Mouse (Mus musculus): Measurements from ENCODE around the gene Fam155a. TPM values are rescaled to one million over a fixed set of nuclear protein-coding genes. Genes with fewer than 3 reads are reported as not detected.

Fam155a gene
- polyA plus RNA-seq, 1 experiment from 2014 or later, result 0.15 TPM

DNA sequence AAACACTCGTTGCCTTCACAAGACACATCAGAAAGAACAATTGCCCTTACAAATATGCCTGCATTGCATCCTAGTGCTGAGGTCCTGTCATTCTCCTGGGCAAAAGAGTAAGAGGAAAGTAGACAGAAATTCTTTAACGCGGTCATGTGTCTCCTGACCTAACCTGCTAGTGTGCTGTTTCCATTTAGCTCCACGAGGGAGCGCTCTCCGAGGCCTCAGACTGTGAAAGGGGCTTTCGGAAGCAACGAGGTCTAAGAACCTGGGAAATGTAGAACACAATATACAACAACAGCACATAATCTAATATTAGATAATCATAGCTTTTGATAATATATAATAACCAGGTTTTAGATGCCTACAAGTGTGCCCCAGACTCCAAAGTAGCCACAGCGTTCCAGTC lies 22.4 kb upstream of the Fam155a start:
- ATAC-seq (ENCODE audit: low read depth), result no peak
- H3K4me1 ChIP-seq (replicated peaks; ENCODE audit: control insufficient read depth, insufficient read depth, low read length), result no peaks in the 10 kb centered on the region
- no peak overlapping the region for H3K9ac ChIP-seq (ENCODE audit: low read length)
- WGBS, result 61% methylated on average over 9 of the region's 9 CpGs
- no peaks in the 10 kb centered on the region for H3K36me3 ChIP-seq (ENCODE audit: control insufficient read depth, insufficient read depth, low read length)
- H3K27ac ChIP-seq (ENCODE audit: low read length), result no peak overlapping the region
- H3K9me3 ChIP-seq (ENCODE audit: control insufficient read depth, low read length), result no peaks in the 10 kb centered on the region
- H3K4me2 ChIP-seq (ENCODE audit: low read depth, low read length), result no peak overlapping the region
- no peaks in the 10 kb centered on the region for H3K27me3 ChIP-seq (ENCODE audit: control insufficient read depth, insufficient read depth, low read depth, low read length)
- H3K4me3 ChIP-seq (ENCODE audit: low read length), result no peak overlapping the region

DNA sequence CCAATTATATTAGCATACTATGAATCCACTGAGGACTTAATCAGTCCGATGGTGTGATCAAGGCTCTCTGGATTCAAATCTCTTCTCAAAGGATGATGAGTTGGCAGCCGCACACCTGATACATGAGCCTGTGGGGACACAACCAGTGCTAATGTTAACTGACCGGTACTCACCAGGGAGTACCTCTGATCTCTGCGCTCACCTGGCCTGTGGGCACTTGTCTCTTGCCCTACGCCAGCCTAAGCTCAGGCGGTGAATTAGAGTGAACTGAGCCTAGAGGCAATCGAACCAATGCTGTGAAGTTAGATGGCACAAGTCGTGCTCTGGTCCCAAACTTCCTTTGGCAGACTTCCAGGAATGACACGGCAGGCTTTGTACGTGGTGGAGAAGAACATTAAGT lies 9.4 kb upstream of the Fam155a start:
- Histone ChIP-seq H3K27me3 (ENCODE audit: control insufficient read depth, insufficient read depth, low read depth, low read length) (no peaks in the 10 kb centered on the region), H3K4me2 (ENCODE audit: low read depth, low read length) (no peak overlapping the region), H3K36me3 (ENCODE audit: control insufficient read depth, insufficient read depth, low read length) (no peaks in the 10 kb centered on the region), H3K4me1 (replicated peaks; ENCODE audit: control insufficient read depth, insufficient read depth, low read length) (no peaks in the 10 kb centered on the region), H3K4me3 (ENCODE audit: low read length) (no peak overlapping the region), H3K9me3 (ENCODE audit: control insufficient read depth, low read length) (no peaks in the 10 kb centered on the region), H3K9ac (ENCODE audit: low read length) (no peak overlapping the region), H3K27ac (ENCODE audit: low read length) (no peak overlapping the region)
- no peak for ATAC-seq (ENCODE audit: low read depth)
- WGBS, result 70% methylated on average over 10 of the region's 10 CpGs

DNA sequence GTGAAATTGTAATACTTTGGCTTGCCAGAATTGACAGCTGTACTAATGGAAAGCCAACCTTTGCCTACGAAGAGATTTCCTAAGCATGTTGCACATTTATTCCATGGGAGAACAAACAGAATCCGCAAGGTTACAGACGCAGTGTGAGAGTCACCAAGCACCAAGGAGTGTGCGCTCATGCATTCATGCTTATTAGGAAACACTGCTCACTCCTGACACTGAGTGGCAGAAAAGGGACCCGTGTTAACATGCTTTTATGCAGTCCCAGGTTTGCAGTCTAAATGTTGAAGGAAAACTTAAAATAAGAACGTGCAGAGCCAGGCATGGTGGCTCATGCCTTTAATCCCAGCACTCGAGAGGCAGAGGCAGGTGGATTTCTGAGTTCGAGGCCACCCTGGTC lies 7.2 kb upstream of the Fam155a start:
- H3K27ac ChIP-seq (ENCODE audit: low read length), result no peak overlapping the region
- H3K9me3 ChIP-seq (ENCODE audit: control insufficient read depth, low read length), result no peaks in the 10 kb centered on the region
- no peak overlapping the region for H3K9ac ChIP-seq (ENCODE audit: low read length)
- no peaks in the 10 kb centered on the region for H3K4me1 ChIP-seq (replicated peaks; ENCODE audit: control insufficient read depth, insufficient read depth, low read length)
- no peaks in the 10 kb centered on the region for H3K36me3 ChIP-seq (ENCODE audit: control insufficient read depth, insufficient read depth, low read length)
- peaks cover 3% of the 10 kb centered on the region for H3K27me3 ChIP-seq (ENCODE audit: control insufficient read depth, insufficient read depth, low read depth, low read length)
- WGBS, result 72% methylated on average over 8 of the region's 8 CpGs
- no peak overlapping the region for H3K4me2 ChIP-seq (ENCODE audit: low read depth, low read length)
- H3K4me3 ChIP-seq (ENCODE audit: low read length), result no peak overlapping the region
- no peak for ATAC-seq (ENCODE audit: low read depth)

DNA sequence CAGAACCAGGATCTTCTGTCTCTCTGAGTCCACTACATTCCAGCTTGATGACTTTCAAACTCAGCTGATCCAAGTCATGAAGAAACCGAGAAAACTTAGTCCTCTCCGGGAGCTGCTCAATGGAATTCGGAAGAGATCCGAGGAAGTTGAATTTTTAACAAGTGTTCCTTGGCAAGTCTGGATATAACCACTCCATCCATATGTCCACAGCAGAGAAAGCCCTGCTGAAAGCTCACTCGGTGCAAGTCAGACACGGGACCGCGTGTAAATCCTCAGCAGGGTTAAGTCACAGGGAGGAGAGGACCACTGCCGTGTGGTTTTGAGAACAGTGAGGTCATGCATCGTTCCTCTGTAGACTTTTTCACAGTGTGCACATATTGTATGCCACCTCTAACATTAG lies 5.9 kb upstream of the Fam155a start:
- Histone ChIP-seq H3K36me3 (ENCODE audit: control insufficient read depth, insufficient read depth, low read length) (no peaks in the 10 kb centered on the region), H3K27me3 (ENCODE audit: control insufficient read depth, insufficient read depth, low read depth, low read length) (peaks cover 15% of the 10 kb centered on the region), H3K9me3 (ENCODE audit: control insufficient read depth, low read length) (no peaks in the 10 kb centered on the region), H3K4me3 (ENCODE audit: low read length) (no peak overlapping the region), H3K27ac (ENCODE audit: low read length) (no peak overlapping the region), H3K9ac (ENCODE audit: low read length) (no peak overlapping the region), H3K4me2 (ENCODE audit: low read depth, low read length) (no peak overlapping the region), H3K4me1 (replicated peaks; ENCODE audit: control insufficient read depth, insufficient read depth, low read length) (no peaks in the 10 kb centered on the region; the same call in 1 of the 2 replicates)
- WGBS, result 89% methylated on average over 10 of the region's 10 CpGs
- ATAC-seq (ENCODE audit: low read depth), result no peak

DNA sequence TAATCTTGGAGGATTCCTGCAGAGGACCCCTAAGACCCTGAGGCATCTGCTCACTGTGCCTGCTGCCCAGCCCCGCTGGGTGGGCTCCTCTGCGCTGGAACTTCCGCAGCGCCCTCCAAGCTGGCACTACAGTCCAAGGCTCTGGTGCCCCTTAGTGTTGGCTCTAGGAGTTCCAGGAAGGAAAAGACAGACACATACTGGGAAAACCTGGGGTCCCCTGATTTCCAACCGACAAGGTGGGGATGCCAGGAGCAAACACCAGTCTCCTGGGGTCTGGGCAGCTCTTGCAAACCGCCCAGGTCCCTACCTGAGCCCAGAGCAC lies 1.5 kb upstream of the Fam155a start:
- Histone ChIP-seq H3K4me3 (ENCODE audit: low read length) (peak overlapping the region; percentile 51; the same call in 1 of the 2 replicates), H3K27me3 (ENCODE audit: control insufficient read depth, insufficient read depth, low read depth, low read length) (peaks cover 40% of the 10 kb centered on the region), H3K9ac (ENCODE audit: low read length) (no peak overlapping the region), H3K9me3 (ENCODE audit: control insufficient read depth, low read length) (no peaks in the 10 kb centered on the region), H3K4me2 (ENCODE audit: low read depth, low read length) (peak overlapping the region; percentile 77), H3K4me1 (replicated peaks; ENCODE audit: control insufficient read depth, insufficient read depth, low read length) (no peaks in the 10 kb centered on the region; the same call in 1 of the 2 replicates), H3K27ac (ENCODE audit: low read length) (no peak overlapping the region), H3K36me3 (ENCODE audit: control insufficient read depth, insufficient read depth, low read length) (no peaks in the 10 kb centered on the region)
- no peak for ATAC-seq (ENCODE audit: low read depth)
- 6% methylated on average over 6 of the region's 6 CpGs for WGBS

DNA sequence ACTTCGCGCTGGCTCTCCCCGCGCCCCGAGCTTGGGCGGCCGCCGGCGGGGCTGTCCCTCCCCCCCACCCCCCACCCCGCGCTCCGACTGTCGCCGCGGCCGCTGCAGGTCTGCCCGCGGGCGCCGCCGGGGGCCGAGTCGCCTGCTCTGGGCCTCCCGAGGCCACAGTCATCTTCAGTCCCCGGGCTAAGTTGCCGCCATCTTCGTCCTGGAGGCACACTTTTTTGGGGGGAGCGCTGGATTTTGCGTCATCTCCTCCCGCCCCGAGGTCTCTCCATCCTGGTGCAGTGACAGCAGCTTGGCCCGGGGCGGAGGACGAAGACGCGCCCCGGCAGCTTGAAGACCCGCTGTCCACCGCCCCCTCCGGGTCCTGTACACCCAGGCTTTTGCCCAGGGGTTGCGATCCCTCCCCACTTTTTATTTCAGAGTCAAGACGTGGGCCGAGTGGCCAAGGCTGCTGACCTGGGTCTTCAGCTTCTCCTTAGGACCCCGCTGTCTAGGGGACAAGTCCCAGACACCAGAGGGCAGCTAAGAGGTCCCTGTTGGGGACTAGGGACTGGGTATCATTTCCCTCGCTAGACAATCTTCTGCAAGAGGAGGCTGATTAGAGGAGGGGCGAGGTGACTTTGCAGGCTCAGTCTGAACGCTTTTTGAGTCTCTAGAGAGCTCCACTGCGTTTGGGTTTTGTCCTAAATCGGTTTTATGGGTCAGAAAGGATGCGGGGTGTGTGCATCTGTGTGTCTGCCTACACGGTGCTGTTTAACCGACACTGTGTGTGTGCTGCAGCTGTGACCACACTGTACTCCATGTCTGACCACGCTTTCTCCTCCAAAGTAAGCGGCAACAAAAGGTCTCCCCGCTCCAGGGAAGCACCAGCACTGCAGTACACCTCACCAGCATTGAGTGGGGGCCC lies 901 bp upstream of the Fam155a start:
- Histone ChIP-seq H3K4me1 (replicated peaks; ENCODE audit: control insufficient read depth, insufficient read depth, low read length) (no peaks in the 10 kb centered on the region; the same call in 1 of the 2 replicates), H3K9ac (ENCODE audit: low read length) (no peak overlapping the region), H3K4me2 (ENCODE audit: low read depth, low read length) (peak overlapping the region; percentile 77), H3K27me3 (ENCODE audit: control insufficient read depth, insufficient read depth, low read depth, low read length) (peaks cover 40% of the 10 kb centered on the region), H3K36me3 (ENCODE audit: control insufficient read depth, insufficient read depth, low read length) (no peaks in the 10 kb centered on the region), H3K4me3 (ENCODE audit: low read length) (peak overlapping the region; percentile 51), H3K27ac (ENCODE audit: low read length) (no peak overlapping the region), H3K9me3 (ENCODE audit: control insufficient read depth, low read length) (no peaks in the 10 kb centered on the region)
- ATAC-seq (ENCODE audit: low read depth), result no peak
- WGBS, result 1% methylated on average over 53 of the region's 55 CpGs

DNA sequence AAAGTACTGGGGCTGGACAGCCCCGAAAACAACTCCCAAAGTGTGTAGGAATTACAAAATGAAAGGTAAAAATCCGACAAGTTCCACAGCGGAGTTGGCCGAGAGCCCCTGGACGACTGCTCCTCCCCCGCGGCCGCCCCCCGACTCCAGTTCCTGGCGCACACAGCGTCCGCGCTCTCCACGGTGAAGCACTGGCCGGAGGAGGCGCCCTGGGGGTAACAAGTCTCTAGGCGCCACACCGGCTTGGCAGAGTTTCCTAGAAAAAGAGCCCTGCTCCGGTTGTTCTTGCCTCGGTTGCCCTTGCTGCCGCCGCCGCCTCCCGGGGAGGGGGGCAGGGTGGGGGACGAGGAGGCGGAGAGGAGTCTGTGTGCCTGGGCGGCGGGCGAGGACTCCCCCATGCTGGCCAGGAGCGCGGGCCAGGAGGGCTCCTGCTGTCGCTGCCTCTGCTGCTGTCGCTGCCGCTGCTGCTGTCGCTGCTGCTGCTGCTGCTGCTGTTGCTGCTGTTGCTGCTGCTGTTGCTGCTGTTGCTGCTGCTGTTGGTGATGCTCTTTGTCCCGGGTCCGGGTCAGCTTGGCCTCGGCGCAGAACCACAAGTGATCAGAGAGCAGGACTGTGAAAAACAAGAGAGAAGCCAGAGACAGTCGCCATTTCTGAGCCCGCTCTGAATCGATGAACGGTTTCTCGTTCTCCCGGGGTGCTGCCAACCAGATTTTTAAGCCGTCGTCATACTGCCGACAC lies 531 bp downstream of the Fam155a start:
- Histone ChIP-seq H3K27ac (ENCODE audit: low read length) (no peak overlapping the region), H3K9me3 (ENCODE audit: control insufficient read depth, low read length) (no peaks in the 10 kb centered on the region), H3K4me2 (ENCODE audit: low read depth, low read length) (peak overlapping the region; percentile 77), H3K4me3 (ENCODE audit: low read length) (peak overlapping the region; percentile 51), H3K9ac (ENCODE audit: low read length) (no peak overlapping the region), H3K4me1 (replicated peaks; ENCODE audit: control insufficient read depth, insufficient read depth, low read length) (no peaks in the 10 kb centered on the region; the same call in 1 of the 2 replicates), H3K27me3 (ENCODE audit: control insufficient read depth, insufficient read depth, low read depth, low read length) (peaks cover 40% of the 10 kb centered on the region), H3K36me3 (ENCODE audit: control insufficient read depth, insufficient read depth, low read length) (no peaks in the 10 kb centered on the region)
- no peak for ATAC-seq (ENCODE audit: low read depth)
- WGBS, result under 1% methylated on average over 43 of the region's 48 CpGs

DNA sequence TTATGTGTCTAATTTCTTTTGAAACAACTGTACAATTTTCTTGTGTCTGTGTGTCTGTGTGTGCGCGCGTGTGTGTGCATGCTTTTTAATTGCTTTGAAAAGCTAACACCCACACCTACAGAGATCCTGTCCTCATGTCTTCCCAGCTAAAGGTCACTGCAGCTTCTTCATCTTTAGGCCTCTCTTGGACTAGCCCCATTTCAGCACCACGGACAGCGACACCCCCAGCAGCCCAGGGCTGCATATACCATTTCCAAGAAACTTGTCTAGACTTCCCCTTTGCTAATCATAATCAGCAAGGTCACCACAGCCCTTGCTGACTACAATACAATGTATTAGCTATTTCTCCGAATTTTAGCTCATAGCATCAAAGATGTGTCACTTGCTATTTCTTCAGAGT lies 1.9 kb downstream of the Fam155a start:
- Histone ChIP-seq H3K4me2 (ENCODE audit: low read depth, low read length) (no peak overlapping the region), H3K27me3 (ENCODE audit: control insufficient read depth, insufficient read depth, low read depth, low read length) (peaks cover 40% of the 10 kb centered on the region), H3K9ac (ENCODE audit: low read length) (no peak overlapping the region), H3K4me1 (replicated peaks; ENCODE audit: control insufficient read depth, insufficient read depth, low read length) (no peaks in the 10 kb centered on the region; the same call in 1 of the 2 replicates), H3K4me3 (ENCODE audit: low read length) (no peak overlapping the region), H3K9me3 (ENCODE audit: control insufficient read depth, low read length) (no peaks in the 10 kb centered on the region), H3K36me3 (ENCODE audit: control insufficient read depth, insufficient read depth, low read length) (no peaks in the 10 kb centered on the region), H3K27ac (ENCODE audit: low read length) (no peak overlapping the region)
- WGBS, result 28% methylated on average over 6 of the region's 6 CpGs
- peak; percentile 49; the same call in 1 of the 2 replicates for ATAC-seq (ENCODE audit: low read depth)

DNA sequence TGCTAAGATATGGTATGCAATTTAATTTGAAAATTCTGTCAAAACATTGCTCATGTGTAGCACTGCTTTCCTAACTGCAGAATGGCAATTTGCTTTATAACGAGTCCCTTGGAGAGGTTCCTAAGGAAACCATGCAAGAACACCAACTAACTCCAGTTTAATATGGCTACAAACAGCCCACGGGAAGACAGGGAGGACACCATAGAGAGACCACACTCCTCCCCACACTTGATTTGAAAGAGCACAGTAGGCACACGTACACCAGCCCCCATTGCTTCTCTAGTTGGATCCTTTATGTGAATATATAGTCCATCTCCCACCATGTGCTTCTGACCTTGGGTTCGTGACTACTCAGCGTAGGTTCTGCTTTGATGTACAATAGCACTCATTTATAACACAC lies 35.8 kb downstream of the Fam155a start:
- H3K9ac ChIP-seq (ENCODE audit: low read length), result no peak overlapping the region
- 73% methylated on average over 5 of the region's 5 CpGs for WGBS
- no peaks in the 10 kb centered on the region for H3K4me1 ChIP-seq (replicated peaks; ENCODE audit: control insufficient read depth, insufficient read depth, low read length)
- H3K36me3 ChIP-seq (ENCODE audit: control insufficient read depth, insufficient read depth, low read length), result no peaks in the 10 kb centered on the region
- no peaks in the 10 kb centered on the region for H3K9me3 ChIP-seq (ENCODE audit: control insufficient read depth, low read length)
- no peak for ATAC-seq (ENCODE audit: low read depth)
- H3K4me2 ChIP-seq (ENCODE audit: low read depth, low read length), result no peak overlapping the region
- H3K27me3 ChIP-seq (ENCODE audit: control insufficient read depth, insufficient read depth, low read depth, low read length), result no peaks in the 10 kb centered on the region
- no peak overlapping the region for H3K4me3 ChIP-seq (ENCODE audit: low read length)
- no peak overlapping the region for H3K27ac ChIP-seq (ENCODE audit: low read length)

All from lung, embryonic 16.5 days (tissue).